Mouse (Mus musculus) stomach, embryonic 14.5 days (tissue): Measurements from ENCODE around the gene Adgra3. TPM values are rescaled to one million over a fixed set of nuclear protein-coding genes. Genes with fewer than 3 reads are reported as not detected.

ENCODE experiments used
- ATAC-seq: fragments of 200-750 bp; cut with Nextera tagmentation; 2 replicates; pipeline ENCODE4 v1.8.0; 2017; ENCODE audit warnings: low read depth, moderate TSS enrichment; ENCODE audit not compliant: insufficient number of reproducible peaks, insufficient read depth, low FRiP score
- H3K27ac ChIP-seq: fragments of 300-500 bp; sonication (generic); 2 replicates; pipeline ENCODE4 v1.5.1; 2014; ENCODE audit warnings: mild to moderate bottlenecking, low read length, moderate library complexity, mixed read lengths
- H3K27me3 ChIP-seq: fragments of 300-500 bp; sonication (generic); 2 replicates; pipeline ENCODE4 v1.6.1; 2014; ENCODE audit warnings: low read length, control low read depth, mixed read lengths; ENCODE audit not compliant: control insufficient read depth, insufficient read depth
- H3K36me3 ChIP-seq: fragments of 300-500 bp; sonication (generic); 2 replicates; pipeline ENCODE4 v1.6.1; 2014; ENCODE audit warnings: mild to moderate bottlenecking, control low read depth, low read length, moderate library complexity, mixed read lengths; ENCODE audit not compliant: control insufficient read depth, insufficient read depth
- H3K4me1 ChIP-seq: fragments of 300-500 bp; sonication (generic); 2 replicates; pipeline ENCODE4 v1.6.1; 2014; ENCODE audit warnings: low read length, control low read depth, mixed read lengths; ENCODE audit not compliant: control insufficient read depth, insufficient read depth
- H3K4me2 ChIP-seq: fragments of 300-500 bp; sonication (generic); replicated peaks from 2 replicates; pipeline ENCODE4 v1.6.1; 2014; ENCODE audit warnings: low read depth, low read length, control low read depth
- H3K4me3 ChIP-seq: fragments of 300-500 bp; sonication (generic); 2 replicates; pipeline ENCODE4 v1.5.1; 2014; ENCODE audit warnings: low read depth, low read length, control low read depth
- H3K9ac ChIP-seq: fragments of 300-500 bp; sonication (generic); replicated peaks from 2 replicates; pipeline ENCODE4 v1.6.1; 2014; ENCODE audit warnings: low read depth, mild to moderate bottlenecking, control low read depth, low read length, moderate library complexity, mixed read lengths
- H3K9me3 ChIP-seq: fragments of 300-500 bp; sonication (generic); 2 replicates; pipeline ENCODE4 v1.6.1; 2016; ENCODE audit warnings: low read depth, low read length, control low read depth; ENCODE audit not compliant: control insufficient read depth
- WGBS: fragments of 180-500 bp; shearing (Covaris S2); extraction: QIAGEN DNeasy Blood & Tissue Kit; methylation state at CpG from one replicate; pipeline ENCODE4 v1.1.7; 2014; 5-methylcytosine and 5-hydroxymethylcytosine counted together
- polyA plus RNA-seq: library from polyadenylated mRNA; unstranded; fragments of >200 nt; fragmentation: Nextera tagmentation; extraction: Ambion mirVana; gene quantifications from 2 replicates; pipeline ENCODE4 v1.2.1, GENCODE M21; 2014

Adgra3 gene
- polyA plus RNA-seq, 1 experiment from 2014 or later: 29.7 TPM

DNA sequence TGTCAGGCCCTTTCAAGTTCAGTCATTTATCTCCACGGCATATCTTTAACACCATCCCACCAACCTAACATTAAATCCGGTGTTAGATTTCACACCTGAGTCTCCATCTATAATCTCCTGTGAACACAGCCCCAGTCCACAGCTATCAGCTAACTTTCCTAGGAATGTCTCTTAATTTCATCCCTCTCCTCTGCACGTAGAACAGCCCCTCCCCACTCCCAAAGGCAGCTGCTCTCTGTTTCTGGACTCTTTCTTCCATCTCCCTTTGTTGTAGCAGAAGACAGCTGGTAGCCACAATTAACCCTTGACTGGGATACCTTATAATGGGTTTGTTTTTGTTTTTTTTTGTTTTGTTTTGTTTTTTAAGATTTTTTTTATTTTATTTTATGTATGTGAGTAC, 8.8 kb downstream of the Adgra3 start:
- no peak for ATAC-seq
- Histone ChIP-seq H3K9me3 (no peaks in the 10 kb centered on the region), H3K27me3 (no peaks in the 10 kb centered on the region), H3K27ac (no peak overlapping the region), H3K4me3 (no peak overlapping the region), H3K36me3 (no peaks in the 10 kb centered on the region), H3K4me2 (no peak overlapping the region), H3K9ac (no peak overlapping the region), H3K4me1 (peaks cover 25% of the 10 kb centered on the region; the same call in 1 of the 2 replicates)
- WGBS: 26% methylated on average over 3 of the region's 3 CpGs

- Histone ChIP-seq H3K4me3 (no peak overlapping the region), H3K9ac (no peak overlapping the region), H3K27ac (no peak overlapping the region), H3K9me3 (no peaks in the 10 kb centered on the region), H3K4me2 (no peak overlapping the region), H3K4me1 (peaks cover 23% of the 10 kb centered on the region; the same call in 1 of the 2 replicates), H3K27me3 (no peaks in the 10 kb centered on the region), H3K36me3 (no peaks in the 10 kb centered on the region)
- ATAC-seq: no peak
- WGBS: 64% methylated on average over 8 of the region's 8 CpGs
Measured at GRCm38 (mm10) chr5:50049506-50049905, 9.3 kb downstream of the Adgra3 start.

- H3K27ac ChIP-seq: no peak overlapping the region
- no peak overlapping the region for H3K9ac ChIP-seq
- H3K36me3 ChIP-seq: no peaks in the 10 kb centered on the region
- H3K4me1 ChIP-seq: peaks cover 21% of the 10 kb centered on the region; the same call in 1 of the 2 replicates
- no peak overlapping the region for H3K4me2 ChIP-seq
- H3K4me3 ChIP-seq: no peak overlapping the region
- peak; percentile 57; the same call in 1 of the 2 replicates for ATAC-seq
- no peaks in the 10 kb centered on the region for H3K27me3 ChIP-seq
- H3K9me3 ChIP-seq: no peaks in the 10 kb centered on the region
- WGBS: 72% methylated on average over 7 of the region's 7 CpGs
Measured at GRCm38 (mm10) chr5:50048960-50049359, 9.8 kb downstream of the Adgra3 start.

DNA sequence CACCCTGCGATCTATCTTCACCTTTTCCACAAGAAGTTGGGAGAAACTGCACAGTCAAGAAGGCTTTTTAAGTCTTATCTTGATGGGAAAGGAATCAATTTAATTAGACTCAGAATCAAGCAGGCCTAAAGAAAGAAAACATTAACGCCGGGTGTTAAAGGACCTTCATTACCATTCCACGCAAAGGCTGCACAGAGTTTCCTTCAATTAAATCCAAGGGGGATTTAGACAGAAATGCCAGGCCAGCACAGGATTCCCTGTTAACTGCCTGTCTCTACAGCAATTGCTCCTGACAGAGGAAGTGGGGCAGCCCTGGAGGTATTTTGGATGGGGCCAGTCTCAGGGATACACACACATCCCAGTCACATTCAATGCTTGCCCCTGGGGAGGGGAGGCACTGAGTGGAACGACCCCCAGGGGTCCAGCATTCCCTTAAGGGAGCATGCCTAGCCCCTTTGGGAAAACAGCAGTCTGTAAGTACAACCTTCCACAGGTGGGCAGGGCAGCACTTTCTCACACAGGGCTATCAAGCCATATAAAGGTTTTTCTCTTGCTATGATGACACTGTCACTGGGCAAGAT, 10.4 kb downstream of the Adgra3 start:
- no peak overlapping the region for H3K4me3 ChIP-seq
- no peaks in the 10 kb centered on the region for H3K27me3 ChIP-seq
- WGBS: 64% methylated on average over 5 of the region's 5 CpGs
- peaks cover 21% of the 10 kb centered on the region; the same call in 1 of the 2 replicates for H3K4me1 ChIP-seq
- no peak overlapping the region for H3K4me2 ChIP-seq
- no peak for ATAC-seq
- H3K27ac ChIP-seq: no peak overlapping the region
- H3K36me3 ChIP-seq: no peaks in the 10 kb centered on the region
- no peaks in the 10 kb centered on the region for H3K9me3 ChIP-seq
- H3K9ac ChIP-seq: no peak overlapping the region

DNA sequence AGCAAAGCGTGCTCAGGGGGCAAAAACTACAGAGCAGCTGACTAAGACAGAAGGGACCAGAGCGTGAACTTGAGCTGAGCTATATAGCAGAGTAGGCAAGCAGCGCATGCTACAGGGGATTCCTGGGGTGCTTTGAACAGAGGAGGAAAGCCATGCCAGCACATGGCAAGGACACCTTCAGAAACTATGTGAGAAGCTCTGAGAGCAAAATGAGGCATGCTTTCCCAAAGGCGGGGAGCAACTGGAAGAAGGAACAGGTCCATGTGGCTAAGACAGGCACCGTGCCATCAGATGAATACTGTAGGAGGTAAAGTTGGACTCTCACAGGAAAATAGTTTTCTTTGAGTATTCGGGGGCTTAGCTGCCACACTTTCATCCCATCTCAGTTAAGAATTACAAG, 13.6 kb downstream of the Adgra3 start:
- no peaks in the 10 kb centered on the region for H3K36me3 ChIP-seq
- H3K27me3 ChIP-seq: no peaks in the 10 kb centered on the region
- H3K27ac ChIP-seq: no peak overlapping the region
- no peak for ATAC-seq
- no peak overlapping the region for H3K9ac ChIP-seq
- H3K4me2 ChIP-seq: no peak overlapping the region
- H3K9me3 ChIP-seq: no peaks in the 10 kb centered on the region
- 89% methylated on average over 6 of the region's 6 CpGs for WGBS
- no peak overlapping the region for H3K4me3 ChIP-seq
- H3K4me1 ChIP-seq: peaks cover 13% of the 10 kb centered on the region; the same call in 1 of the 2 replicates

GRCm38 (mm10) chr5:50043677-50044076, 15.1 kb downstream of the Adgra3 start:
- Histone ChIP-seq H3K4me3 (no peak overlapping the region), H3K4me2 (no peak overlapping the region), H3K4me1 (peaks cover 12% of the 10 kb centered on the region; the same call in 1 of the 2 replicates), H3K9me3 (no peaks in the 10 kb centered on the region), H3K27me3 (no peaks in the 10 kb centered on the region), H3K27ac (no peak overlapping the region), H3K36me3 (no peaks in the 10 kb centered on the region), H3K9ac (no peak overlapping the region)
- ATAC-seq: no peak
- WGBS: 88% methylated on average over 4 of the region's 4 CpGs

DNA sequence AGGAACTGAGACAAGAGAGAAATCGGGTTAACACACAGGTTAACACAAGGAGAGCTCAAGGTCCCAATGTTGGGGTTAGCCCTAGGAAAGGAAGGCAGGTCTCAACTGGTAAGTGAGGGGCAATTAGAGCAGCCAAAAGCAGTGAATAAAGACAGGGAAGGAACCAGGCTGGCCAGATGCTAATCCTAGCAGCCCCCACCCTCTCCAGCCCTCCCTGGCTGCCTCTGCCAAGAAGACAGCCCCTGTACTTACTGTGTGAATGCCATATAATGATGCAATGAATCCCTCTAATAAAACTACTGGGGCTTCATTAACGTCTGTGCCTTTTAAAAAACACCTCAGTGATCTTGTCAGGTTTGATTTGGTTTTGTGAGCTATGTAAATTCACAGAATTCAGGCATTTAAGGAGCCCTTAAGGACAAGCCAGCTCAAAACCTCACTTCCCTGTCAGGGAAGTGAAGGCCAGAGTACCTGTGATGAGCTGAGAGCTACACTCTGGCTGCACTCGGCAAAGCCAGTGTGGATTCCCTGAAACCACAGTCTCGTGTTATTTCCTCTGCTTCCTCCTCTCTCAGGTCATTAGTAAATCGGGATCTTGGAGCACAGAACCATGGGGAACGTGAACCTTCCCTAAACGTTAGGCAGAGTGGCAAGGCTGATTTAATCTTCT, 16.4 kb downstream of the Adgra3 start:
- no peak overlapping the region for H3K27ac ChIP-seq
- H3K9me3 ChIP-seq: no peaks in the 10 kb centered on the region
- H3K4me2 ChIP-seq: no peak overlapping the region
- H3K27me3 ChIP-seq: no peaks in the 10 kb centered on the region
- no peak overlapping the region for H3K9ac ChIP-seq
- no peak overlapping the region for H3K4me3 ChIP-seq
- H3K36me3 ChIP-seq: no peaks in the 10 kb centered on the region
- 51% methylated on average over 7 of the region's 7 CpGs for WGBS
- H3K4me1 ChIP-seq: 0 out of 2 replicates have a peak, but pooled peaks cover 9% of the 10 kb centered on the region
- ATAC-seq: no peak

- Histone ChIP-seq H3K9me3 (no peaks in the 10 kb centered on the region), H3K4me3 (no peak overlapping the region), H3K4me1 (peaks cover 22% of the 10 kb centered on the region; the same call in 1 of the 2 replicates), H3K27ac (no peak overlapping the region), H3K9ac (no peak overlapping the region), H3K36me3 (no peaks in the 10 kb centered on the region), H3K27me3 (no peaks in the 10 kb centered on the region), H3K4me2 (no peak overlapping the region)
- WGBS: 65% methylated on average over 6 of the region's 6 CpGs
- ATAC-seq: 0 out of 2 replicates have a peak, but pooled peaks have one; percentile 8
Measured at GRCm38 (mm10) chr5:50039521-50039920, 19.3 kb downstream of the Adgra3 start.
